Mouse (Mus musculus) myocyte (in vitro differentiated cells): ENCODE data around the gene Gpc5.

ENCODE experiments used
- MAX ChIP-seq: IDR thresholded peaks from one replicate; pipeline ENCODE4 v1.6.1; 2011; ENCODE audit warnings: low read depth, mild to moderate bottlenecking, control low read depth
- MYOD1 ChIP-seq, 3 experiments: IDR thresholded peaks; one replicate each; pipeline ENCODE4 v1.6.1; 2011; ENCODE audit warnings: control low read depth in 2 of 3, low read depth in 2 of 3, mild to moderate bottlenecking in 2 of 3, moderate library complexity in 1 of 3; ENCODE audit not compliant: insufficient read length in 2 of 3, control insufficient read depth in 1 of 3
- POLR2A ChIP-seq: IDR thresholded peaks from one replicate; pipeline ENCODE4 v1.6.1; 2011; ENCODE audit warnings: low read depth, mild to moderate bottlenecking, control low read depth, moderate library complexity; ENCODE audit not compliant: insufficient read length
- POLR2AphosphoS2 ChIP-seq: IDR thresholded peaks from one replicate; pipeline ENCODE4 v1.6.1; 2011; ENCODE audit warnings: low read depth, control low read depth; ENCODE audit not compliant: insufficient read length
- TCF12 ChIP-seq: IDR thresholded peaks from one replicate; pipeline ENCODE4 v1.6.1; 2011; ENCODE audit warnings: mild to moderate bottlenecking, control low read depth; ENCODE audit not compliant: poor library complexity, insufficient read depth, severe bottlenecking
- USF1 ChIP-seq: IDR thresholded peaks from one replicate; pipeline ENCODE4 v1.6.1; 2011; ENCODE audit warnings: low read depth, mild to moderate bottlenecking, control low read depth, moderate library complexity

- TF ChIP-seq POLR2AphosphoS2, result no peak
- TF ChIP-seq POLR2A, result no peak
- TF ChIP-seq USF1, result no peak
- no peak for TF ChIP-seq MAX
- TF ChIP-seq MYOD1 (IDR thresholded peaks at IDR 0.05; ENCODE audit: control insufficient read depth in 1 of 3, insufficient read length in 2 of 3, low read depth in 2 of 3), result no peak
- TF ChIP-seq TCF12, result no peak
These were observed 901.6 kb downstream of the Gpc5 start for GRCm38 (mm10) chr14:115993520-115994106.
